Mouse (Mus musculus) lung, adult 2 months (tissue): Measurements from ENCODE around the gene Ttc33.

Experiments
- CTCF ChIP-seq: fragments of 200-500 bp; IDR thresholded peaks from 2 replicates; pipeline ENCODE4 v1.5.1; 2011; ENCODE audit warnings: mild to moderate bottlenecking, low read length, control low read depth; ENCODE audit not compliant: insufficient read depth
- POLR2A ChIP-seq: fragments of 200-500 bp; IDR thresholded peaks from 2 replicates; pipeline ENCODE4 v1.6.1; 2011; ENCODE audit warnings: low read depth, mild to moderate bottlenecking, control low read depth, low read length, borderline replicate concordance; ENCODE audit errors: extremely low read depth

- no peak for TF ChIP-seq CTCF
- no peak for TF ChIP-seq POLR2A
Measured at GRCm38 (mm10) chr15:5238073-5238472, 52.7 kb downstream of the Ttc33 start.
